Mouse (Mus musculus) bone marrow, adult 2 months (tissue): ENCODE measurements around the gene Trmt5.

ENCODE experiments used
- CTCF ChIP-seq: fragments of 200-500 bp; IDR thresholded peaks from 2 replicates; pipeline ENCODE4 v1.5.1; 2011; ENCODE audit warnings: low read length, control low read depth; ENCODE audit not compliant: control insufficient read depth, insufficient read depth
- POLR2A ChIP-seq: fragments of 200-500 bp; IDR thresholded peaks from 2 replicates; pipeline ENCODE4 v1.6.1; 2011; ENCODE audit warnings: low read depth, mild to moderate bottlenecking, control low read depth, low read length, borderline replicate concordance; ENCODE audit not compliant: control insufficient read depth

- TF ChIP-seq CTCF (no peak), POLR2A (no peak)
These were observed 56.3 kb downstream of the Trmt5 start for GRCm38 (mm10) chr12:73230196-73230595.
